Mouse (Mus musculus) forebrain, embryonic 14.5 days (tissue): ENCODE results near the gene Megf8. TPM values are rescaled to one million over a fixed set of nuclear protein-coding genes. Genes with fewer than 3 reads are reported as not detected.

Source experiments
- ATAC-seq: fragments of 200-750 bp; cut with Nextera tagmentation; 2 replicates; pipeline ENCODE4 v1.8.0; 2017; ENCODE audit warnings: mild to moderate bottlenecking, moderate library complexity
- DNase-seq: peaks from one replicate; pipeline ENCODE4 v3.0.0-alpha.2; 2015; ENCODE audit warnings: low spot score
- H3K27ac ChIP-seq: fragments of 300-500 bp; sonication (generic); 2 replicates; pipeline ENCODE4 v1.5.1; 2014; ENCODE audit warnings: low read depth, mild to moderate bottlenecking, control low read depth, low read length, moderate library complexity
- H3K27me3 ChIP-seq: fragments of 300-500 bp; sonication (generic); replicated peaks from 2 replicates; pipeline ENCODE4 v1.6.1; 2014; ENCODE audit warnings: low read length, control low read depth, mixed read lengths; ENCODE audit not compliant: control insufficient read depth, insufficient read depth
- H3K36me3 ChIP-seq: fragments of 300-500 bp; sonication (generic); 2 replicates; pipeline ENCODE4 v1.6.1; 2014; ENCODE audit warnings: low read length, control low read depth; ENCODE audit not compliant: control insufficient read depth, insufficient read depth
- H3K4me1 ChIP-seq: fragments of 300-500 bp; sonication (generic); 2 replicates; pipeline ENCODE4 v1.6.1; 2014; ENCODE audit warnings: antibody characterized with exemption, low read length, control low read depth; ENCODE audit not compliant: control insufficient read depth, insufficient read depth
- H3K4me2 ChIP-seq: fragments of 300-500 bp; sonication (generic); 2 replicates; pipeline ENCODE4 v1.6.1; 2014; ENCODE audit warnings: mild to moderate bottlenecking, control low read depth, low read length
- H3K4me3 ChIP-seq: fragments of 300-500 bp; sonication (generic); 2 replicates; pipeline ENCODE4 v1.5.1; 2014; ENCODE audit warnings: low read depth, low read length, control low read depth
- H3K9ac ChIP-seq: fragments of 300-500 bp; sonication (generic); 2 replicates; pipeline ENCODE4 v1.6.1; 2014; ENCODE audit warnings: mild to moderate bottlenecking, low read length, control low read depth, moderate library complexity
- H3K9me3 ChIP-seq: fragments of 300-500 bp; sonication (generic); replicated peaks from 2 replicates; pipeline ENCODE4 v1.6.1; 2016; ENCODE audit warnings: low read length, control low read depth, mixed read lengths; ENCODE audit not compliant: control insufficient read depth
- WGBS: fragments of 180-500 bp; shearing (Covaris S2); extraction: QIAGEN DNeasy Blood & Tissue Kit; methylation state at CpG from one replicate; pipeline ENCODE4 v1.1.7; 2014; 5-methylcytosine and 5-hydroxymethylcytosine counted together
- polyA plus RNA-seq: library from polyadenylated mRNA; unstranded; fragments of >200 nt; fragmentation: Nextera tagmentation; extraction: Ambion mirVana; gene quantifications from 2 replicates; pipeline ENCODE4 v1.2.1, GENCODE M21; 2014

Megf8 gene
- 13.3 and 17.5 TPM in 2 replicates for polyA plus RNA-seq

GRCm38 (mm10) chr7:25316532-25317445 is at the start of gene Megf8:
Megf8 (plus strand) TSS chr7:25317164.
- whole genome bisulfite sequencing, result under 1% methylated on average over 52 of the region's 52 CpGs
- Histone ChIP-seq H3K36me3 (no peaks in the 10 kb centered on the region), H3K9ac (peak within 1 kb of the TSS; percentile 88), H3K9me3 (no peaks in the 10 kb centered on the region), H3K27ac (peak within 1 kb of the TSS; percentile 86), H3K27me3 (peaks cover 34% of the 10 kb centered on the region), H3K4me1 (peaks cover 14% of the 10 kb centered on the region), H3K4me2 (peak within 1 kb of the TSS; percentile 98), H3K4me3 (peak within 1 kb of the TSS; percentile 57)
- ATAC-seq (peak; percentile 97), DNase-seq (peak; percentile 100)

GRCm38 (mm10) chr7:25267301-25267750 is 49.6 kb upstream of the Megf8 start, which contains the start of gene Cic:
Cic (plus strand) TSS chr7:25267704.
- under 1% methylated on average over 29 of the region's 29 CpGs for WGBS
- DNase-seq, result peak; percentile 100
- peak within 1 kb of the TSS; percentile 73 for H3K4me3 ChIP-seq

GRCm38 (mm10) chr7:25267751-25268463 is 49.1 kb upstream of the Megf8 start:
- Histone ChIP-seq H3K4me3 (peak overlapping the region; percentile 73), H3K36me3 (peaks cover 22% of the 10 kb centered on the region), H3K27ac (peak overlapping the region; percentile 84), H3K9me3 (no peaks in the 10 kb centered on the region), H3K4me2 (peak overlapping the region; percentile 80), H3K4me1 (peaks cover 14% of the 10 kb centered on the region), H3K9ac (peak overlapping the region; percentile 81), H3K27me3 (no peaks in the 10 kb centered on the region)
- ATAC-seq (peak; percentile 96), DNase-seq (peak; percentile 100)
- WGBS, result under 1% methylated on average over 33 of the region's 33 CpGs

More at GRCm38 (mm10) chr7:25267301-25267750, 49.6 kb upstream of the Megf8 start, which contains the start of gene Cic:
- peak; percentile 85 for ATAC-seq
- H3K4me2 ChIP-seq, result peak within 1 kb of the TSS; percentile 80
- peak within 1 kb of the TSS; percentile 84 for H3K27ac ChIP-seq
- peaks cover 14% of the 10 kb centered on the region for H3K4me1 ChIP-seq
- H3K27me3 ChIP-seq, result no peaks in the 10 kb centered on the region
- H3K9ac ChIP-seq, result peak within 1 kb of the TSS; percentile 81
- H3K36me3 ChIP-seq, result peaks cover 16% of the 10 kb centered on the region
- H3K9me3 ChIP-seq, result no peaks in the 10 kb centered on the region

GRCm38 (mm10) chr7:25268588-25268987 is 48.4 kb upstream of the Megf8 start:
- H3K36me3 ChIP-seq, result peaks cover 28% of the 10 kb centered on the region
- no peak for ATAC-seq
- H3K4me3 ChIP-seq, result peak overlapping the region; percentile 73
- DNase-seq, result no peak
- H3K4me1 ChIP-seq, result peaks cover 14% of the 10 kb centered on the region
- WGBS, result 3% methylated on average over 7 of the region's 7 CpGs
- H3K9me3 ChIP-seq, result no peaks in the 10 kb centered on the region
- H3K4me2 ChIP-seq, result peak overlapping the region; percentile 80
- H3K27me3 ChIP-seq, result no peaks in the 10 kb centered on the region
- peak overlapping the region; percentile 81 for H3K9ac ChIP-seq
- peak overlapping the region; percentile 82 for H3K27ac ChIP-seq

- H3K27ac ChIP-seq, result no peak overlapping the region
- no peak for DNase-seq
- 49% methylated on average over 4 of the region's 4 CpGs for WGBS
Observed at GRCm38 (mm10) chr7:25269029-25269428, 47.9 kb upstream of the Megf8 start.

GRCm38 (mm10) chr7:25269545-25270271 is 47.3 kb upstream of the Megf8 start:
- Histone ChIP-seq H3K27me3 (no peaks in the 10 kb centered on the region), H3K9ac (peak overlapping the region; percentile 81; the same call in 1 of the 2 replicates), H3K9me3 (no peaks in the 10 kb centered on the region), H3K4me1 (peaks cover 18% of the 10 kb centered on the region), H3K4me2 (peak overlapping the region; percentile 80), H3K4me3 (peak overlapping the region; percentile 73), H3K27ac (no peak overlapping the region), H3K36me3 (peaks cover 36% of the 10 kb centered on the region)
- no peak for ATAC-seq
- no peak for DNase-seq
- WGBS, result 86% methylated on average over 8 of the region's 8 CpGs

More at GRCm38 (mm10) chr7:25269029-25269428, 47.9 kb upstream of the Megf8 start:
- ATAC-seq, result no peak
- Histone ChIP-seq H3K4me1 (peaks cover 14% of the 10 kb centered on the region), H3K27me3 (no peaks in the 10 kb centered on the region), H3K4me3 (peak overlapping the region; percentile 73), H3K36me3 (peaks cover 32% of the 10 kb centered on the region), H3K4me2 (peak overlapping the region; percentile 80), H3K9me3 (no peaks in the 10 kb centered on the region), H3K9ac (peak overlapping the region; percentile 81)

GRCm38 (mm10) chr7:25270652-25271633 is 46.0 kb upstream of the Megf8 start:
- H3K27me3 ChIP-seq, result no peaks in the 10 kb centered on the region
- H3K9ac ChIP-seq, result peak overlapping the region; percentile 6; the same call in 1 of the 2 replicates
- peaks cover 18% of the 10 kb centered on the region for H3K4me1 ChIP-seq
- H3K4me3 ChIP-seq, result no peak overlapping the region
- 91% methylated on average over 35 of the region's 35 CpGs for WGBS
- H3K36me3 ChIP-seq, result peaks cover 40% of the 10 kb centered on the region
- H3K27ac ChIP-seq, result no peak overlapping the region
- no peak overlapping the region for H3K4me2 ChIP-seq
- no peak for DNase-seq
- ATAC-seq, result no peak
- H3K9me3 ChIP-seq, result no peaks in the 10 kb centered on the region
